Mouse (Mus musculus) lung, adult 2 months (tissue): ENCODE results near the gene Tmem115. TPM values are rescaled to one million over a fixed set of nuclear protein-coding genes. Genes with fewer than 3 reads are reported as not detected.

Source experiments
- DNase-seq: peaks from one replicate; pipeline ENCODE4 v3.0.0; 2022
- H3K4me1 ChIP-seq: fragments of 200-500 bp; 2 replicates; pipeline ENCODE4 v1.6.1; 2011; ENCODE audit warnings: low read length; ENCODE audit not compliant: control insufficient read depth, insufficient read depth
- H3K4me3 ChIP-seq: fragments of 200-500 bp; replicated peaks from 2 replicates; pipeline ENCODE3; 2011; ENCODE audit warnings: low read depth, mild to moderate bottlenecking, control low read depth, low read length; ENCODE audit errors: extremely low read depth
- CTCF ChIP-seq: fragments of 200-500 bp; IDR thresholded peaks from 2 replicates; pipeline ENCODE4 v1.5.1; 2011; ENCODE audit warnings: mild to moderate bottlenecking, low read length, control low read depth; ENCODE audit not compliant: insufficient read depth
- POLR2A ChIP-seq: fragments of 200-500 bp; IDR thresholded peaks from 2 replicates; pipeline ENCODE4 v1.6.1; 2011; ENCODE audit warnings: low read depth, mild to moderate bottlenecking, control low read depth, low read length, borderline replicate concordance; ENCODE audit errors: extremely low read depth
- WGBS: fragments of 180-500 bp; shearing (Covaris S2); methylation state at CpG from one replicate; pipeline ENCODE4 v1.1.7; 2018; 5-methylcytosine and 5-hydroxymethylcytosine counted together
- polyA plus RNA-seq: library from polyadenylated mRNA; depleted of rRNA; stranded (reverse); fragments of >200 nt; gene quantifications from 2 replicates; pipeline ENCODE4 v1.2.3, GENCODE M21; 2012; rRNA removed

Gene Tmem115
- polyA plus RNA-seq, 1 experiment = 57.6 TPM

- no peak for TF ChIP-seq POLR2A
- no peak for TF ChIP-seq CTCF
- WGBS = 90% methylated on average over 14 of the region's 14 CpGs
Observed at GRCm38 (mm10) chr9:107583174-107583573, 49.4 kb downstream of the Tmem115 start.

GRCm38 (mm10) chr9:107586504-107586903 lies 52.8 kb downstream of the Tmem115 start:
- H3K4me3 ChIP-seq = no peak overlapping the region
- TF ChIP-seq CTCF (no peak), POLR2A (no peak)
- H3K4me1 ChIP-seq = peaks cover 9% of the 10 kb centered on the region
- no peak for DNase-seq
- WGBS = 81% methylated on average over 5 of the region's 5 CpGs

More at GRCm38 (mm10) chr9:107583174-107583573, 49.4 kb downstream of the Tmem115 start:
- DNase-seq = no peak
- Histone ChIP-seq H3K4me3 (no peak overlapping the region), H3K4me1 (peaks cover 7% of the 10 kb centered on the region; the same call in 1 of the 2 replicates)

- peak; percentile 95 for DNase-seq
- 9% methylated on average over 46 of the region's 46 CpGs for WGBS
- TF ChIP-seq CTCF = no peak
- TF ChIP-seq POLR2A = no peak
- Histone ChIP-seq H3K4me1 (peaks cover 7% of the 10 kb centered on the region), H3K4me3 (peak within 1 kb of the TSS; percentile 72)
Observed at GRCm38 (mm10) chr9:107586974-107587832, 53.5 kb downstream of the Tmem115 start, which contains the start of gene Ifrd2. Gene Ifrd2, plus strand, starts transcription at chr9:107587642.

- no peak for DNase-seq
- Histone ChIP-seq H3K4me1 (peaks cover 7% of the 10 kb centered on the region), H3K4me3 (peak overlapping the region; percentile 72)
- no peak for TF ChIP-seq POLR2A
- TF ChIP-seq CTCF = no peak
- WGBS = 2% methylated on average over 33 of the region's 33 CpGs
Observed at GRCm38 (mm10) chr9:107587833-107588639, 54.3 kb downstream of the Tmem115 start.

Other genes starting within 250 kb of the Tmem115 start
- 29.3 and 41.1 TPM in 2 replicates for gene Mapkapk3, start 244.1 kb upstream of the Tmem115 start, polyA plus RNA-seq
- gene Cish, start 237.9 kb upstream of the Tmem115 start, polyA plus RNA-seq = 61.1 and 72.2 TPM in 2 replicates
- 16.9 and 21.0 TPM in 2 replicates for gene Hemk1, start 195.6 kb upstream of the Tmem115 start, polyA plus RNA-seq
- gene 6430571L13Rik, start 193.3 kb upstream of the Tmem115 start, polyA plus RNA-seq = 0.34 and 1.1 TPM in 2 replicates
- gene Cacna2d2, start 134.3 kb upstream of the Tmem115 start, polyA plus RNA-seq = 0.72 and 1.2 TPM in 2 replicates
- gene Cyb561d2, start 8.2 kb downstream of the Tmem115 start, polyA plus RNA-seq = 35.6 and 37.1 TPM in 2 replicates
- gene Nprl2, start 8.3 kb downstream of the Tmem115 start, polyA plus RNA-seq = 24.8 and 31.3 TPM in 2 replicates
- 12.8 and 13.2 TPM in 2 replicates for gene Zmynd10, start 13.4 kb downstream of the Tmem115 start, polyA plus RNA-seq
- 43.7 and 45.5 TPM in 2 replicates for gene Rassf1, start 17.6 kb downstream of the Tmem115 start, polyA plus RNA-seq
- 46.0 and 46.7 TPM in 2 replicates for gene Tusc2, start 29.3 kb downstream of the Tmem115 start, polyA plus RNA-seq
- gene Hyal2, start 34.0 kb downstream of the Tmem115 start, polyA plus RNA-seq = 235 and 342 TPM in 2 replicates
- 19.6 and 26.5 TPM in 2 replicates for gene Hyal1, start 43.0 kb downstream of the Tmem115 start, polyA plus RNA-seq
- gene Naa80, start 44.9 kb downstream of the Tmem115 start, polyA plus RNA-seq = 87.8 and 91.9 TPM in 2 replicates
- 1.7 and 1.8 TPM in 2 replicates for gene Hyal3, start 46.9 kb downstream of the Tmem115 start, polyA plus RNA-seq
- 41.5 and 41.8 TPM in 2 replicates for gene Ifrd2, start 53.7 kb downstream of the Tmem115 start, polyA plus RNA-seq
- gene Sema3b, start 75.3 kb downstream of the Tmem115 start, polyA plus RNA-seq = 81.0 and 95.6 TPM in 2 replicates
- 844 and 991 TPM in 2 replicates for gene Gnai2, start 101.4 kb downstream of the Tmem115 start, polyA plus RNA-seq
- gene Slc38a3, start 135.6 kb downstream of the Tmem115 start, polyA plus RNA-seq = 1.8 and 16.1 TPM in 2 replicates
- gene Gnat1, start 145.8 kb downstream of the Tmem115 start, polyA plus RNA-seq = 0.09 and 0.20 TPM in 2 replicates
- 318 and 413 TPM in 2 replicates for gene Sema3f, start 176.5 kb downstream of the Tmem115 start, polyA plus RNA-seq
- 54.0 and 77.1 TPM in 2 replicates for gene Rbm5, start 237.1 kb downstream of the Tmem115 start, polyA plus RNA-seq